ENCODE assay signal across 27 mouse cellular contexts in genomic region chr10:123702595-123702994, GRCm38 (mm10).
"Had no signal": no experiment of that assay in that cellular context is flagged by ENCODE, and none has a peak within 500 bp of the region (broad histone marks: within the 10 kb centered on the region; RNA-seq: fewer than 3 reads in every experiment).

No protein-coding gene starts in this region.

- H3K4me2 ChIP-seq: heart, embryonic 11.5 days; heart, embryonic 13.5 days; heart, embryonic 15.5 days; hindbrain, embryonic 12.5 days; hindbrain, embryonic 14.5 days; kidney, embryonic 15.5 days; limb, embryonic 12.5 days; liver, embryonic 12.5 days had no signal

- ATAC-seq: hindbrain, embryonic 16.5 days; inflammation-experienced regulatory T-cells, adult 6 months; liver, embryonic 12.5 days had no signal

- H3K27ac ChIP-seq: heart, adult 2 months; heart, embryonic 13.5 days; heart, embryonic 15.5 days; hindbrain, embryonic 10.5 days; hindbrain, embryonic 12.5 days; hindbrain, embryonic 14.5 days; kidney, embryonic 15.5 days; kidney, postnatal 0 days; left cerebral cortex, adult 2 months; limb, embryonic 10.5 days; limb, embryonic 12.5 days; liver, embryonic 12.5 days; liver, embryonic 14.5 days had no signal

- H3K36me3 ChIP-seq: heart, embryonic 13.5 days; heart, embryonic 15.5 days; hindbrain, embryonic 10.5 days; hindbrain, embryonic 12.5 days; kidney, embryonic 15.5 days; limb, embryonic 10.5 days; limb, embryonic 12.5 days; liver, embryonic 12.5 days had no signal

- H3K4me3 ChIP-seq: heart, adult 2 months; heart, embryonic 13.5 days; heart, embryonic 15.5 days; hindbrain, embryonic 10.5 days; hindbrain, embryonic 12.5 days; kidney, embryonic 15.5 days; left cerebral cortex, adult 2 months; limb, embryonic 10.5 days; limb, embryonic 12.5 days; liver, embryonic 12.5 days had no signal

- H3K27me3 ChIP-seq: heart, embryonic 13.5 days; heart, embryonic 15.5 days; hindbrain, embryonic 12.5 days; kidney, embryonic 15.5 days; limb, embryonic 12.5 days; liver, embryonic 12.5 days had no signal

- H3K4me1 ChIP-seq: heart, embryonic 13.5 days; heart, embryonic 15.5 days; hindbrain, embryonic 10.5 days; hindbrain, embryonic 12.5 days; kidney, embryonic 15.5 days; limb, embryonic 10.5 days; limb, embryonic 12.5 days; liver, embryonic 12.5 days had no signal

- DNase-seq: gastrocnemius, postnatal 14 days; gastrocnemius, postnatal 36 days; heart, adult 11 months; heart, adult 2 months; heart, postnatal 4 days; kidney, adult 11 months; kidney, adult 2 months; kidney, adult 9 months; kidney, postnatal 14 days; kidney, postnatal 36 days; layer of hippocampus, adult 9-11 months; liver had no signal

- H3K9me3 ChIP-seq: heart, embryonic 13.5 days; heart, embryonic 15.5 days; hindbrain, embryonic 10.5 days; hindbrain, embryonic 12.5 days; kidney, embryonic 15.5 days; limb, embryonic 10.5 days; limb, embryonic 12.5 days; liver, embryonic 12.5 days had no signal

- H3K9ac ChIP-seq: heart, embryonic 13.5 days; heart, embryonic 15.5 days; hindbrain, embryonic 12.5 days; hindbrain, embryonic 14.5 days; kidney, embryonic 15.5 days; limb, embryonic 12.5 days; liver, embryonic 12.5 days; liver, embryonic 14.5 days had no signal
